Mouse (Mus musculus): ENCODE data around the gene Nup35.

- TF ChIP-seq POLR2A (IDR thresholded peaks at IDR 0.05; ENCODE audit: insufficient read length, low read depth) = peak; percentile 90
- no peak for TF ChIP-seq USF1 (IDR thresholded peaks at IDR 0.05; ENCODE audit: low read depth)
- TF ChIP-seq MAX (IDR thresholded peaks at IDR 0.05; ENCODE audit: low read depth) = no peak
- peak in 1 of 3 experiments; percentile 32 for TF ChIP-seq MYOG (IDR thresholded peaks at IDR 0.05; ENCODE audit: control insufficient read depth in 1 of 3, insufficient read depth in 1 of 3, insufficient read length in 2 of 3, low read depth in 2 of 3)
- no peak for TF ChIP-seq REST (IDR thresholded peaks at IDR 0.05; ENCODE audit: insufficient read depth, insufficient read length)
- no peak for TF ChIP-seq E2F4 (IDR thresholded peaks at IDR 0.05; ENCODE audit: insufficient read depth)
- TF ChIP-seq MYOD1 (IDR thresholded peaks at IDR 0.05; ENCODE audit: control insufficient read depth in 1 of 3, insufficient read length in 2 of 3, low read depth in 2 of 3) = peak in 2 of 3 experiments; percentile 6 to 56
- no peak for TF ChIP-seq TCF3 (IDR thresholded peaks at IDR 0.05; ENCODE audit: insufficient read length, low read depth)
- peak; percentile 80 for TF ChIP-seq POLR2AphosphoS2 (IDR thresholded peaks at IDR 0.05; ENCODE audit: insufficient read length, low read depth)
- TF ChIP-seq SRF (IDR thresholded peaks at IDR 0.05; ENCODE audit: control insufficient read depth, insufficient read length, low read depth) = no peak
- TF ChIP-seq TCF12 (IDR thresholded peaks at IDR 0.05; ENCODE audit: insufficient read depth, poor library complexity, severe bottlenecking) = no peak
- TF ChIP-seq CEBPB (IDR thresholded peaks at IDR 0.05; ENCODE audit: insufficient read depth, poor library complexity, severe bottlenecking) = no peak
Measured at GRCm38 (mm10) chr2:80581043-80581711, 35.9 kb upstream of the Nup35 start, which contains the start of gene Nckap1.

Data from myocyte (in vitro differentiated cells).